ENCODE assay signal across 8 mouse cellular contexts in the genomic region with DNA sequence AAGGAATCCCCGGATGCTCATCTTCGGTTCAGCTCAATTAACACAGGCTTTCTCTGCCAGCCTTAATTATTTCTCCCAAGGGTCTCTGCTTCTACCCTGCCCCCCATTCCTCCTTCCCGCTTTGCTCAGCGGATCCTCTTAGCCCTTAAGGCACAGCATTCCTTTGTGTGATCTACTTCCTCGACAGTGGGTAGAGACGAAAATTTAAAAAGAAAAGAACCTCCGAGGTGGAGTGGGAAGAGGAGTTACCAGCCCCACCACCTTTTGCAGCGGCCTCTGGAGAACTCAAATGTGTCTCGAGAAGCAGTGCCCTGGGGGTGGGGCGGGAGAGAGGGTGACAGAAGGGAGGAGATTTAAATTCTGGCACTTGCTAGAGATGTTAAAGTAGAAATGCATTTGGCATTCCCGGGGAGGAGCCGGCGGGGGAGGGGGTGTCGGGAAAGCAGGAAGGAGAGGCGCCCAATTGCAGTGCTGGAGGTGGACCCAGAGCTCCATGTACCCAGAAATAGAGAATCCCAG. TPM values are rescaled to one million over a fixed set of nuclear protein-coding genes. Genes with fewer than 3 reads are reported as not detected.
A peak's percentile ranks its signal among the peaks of the same experiment; 100 is the strongest.
DNase-seq lines count a peak whose midpoint lies in the region; ATAC-seq and TF ChIP-seq lines count a peak whose summit lies in the region.

No protein-coding gene starts in this region.

- TF ChIP-seq CTCF in E14TG2a.4 (conservative IDR thresholded peaks at IDR 0.05; ENCODE audit: low read length), result no peak
- TF ChIP-seq CTCF in lung, adult 2 months (IDR thresholded peaks at IDR 0.05; ENCODE audit: insufficient read depth, low read length), result no peak
- TF ChIP-seq CTCF in thymus, adult 2 months (IDR thresholded peaks at IDR 0.05; ENCODE audit: borderline replicate concordance, control insufficient read depth, extremely low read depth, insufficient read depth, low read length, poor library complexity), result no peak

- peak overlapping the region; percentile 58 for H3K4me3 ChIP-seq in E14TG2a.4 (replicated peaks; ENCODE audit: low read length)
- peak overlapping the region; percentile 36 for H3K4me3 ChIP-seq in forebrain, embryonic 12.5 days (replicated peaks)
- peak overlapping the region; percentile 57 for H3K4me3 ChIP-seq in lung, adult 2 months (replicated peaks; ENCODE audit: extremely low read depth, low read depth, low read length)
- H3K4me3 ChIP-seq in thymus, adult 2 months (ENCODE audit: control insufficient read depth, insufficient read depth, low read length), result no peak overlapping the region

- peak overlapping the region; percentile 66 for H3K4me2 ChIP-seq in forebrain, embryonic 12.5 days

- H3K27ac ChIP-seq in forebrain, embryonic 12.5 days, result peak overlapping the region; percentile 92
- no peak overlapping the region for H3K27ac ChIP-seq in thymus, adult 2 months (ENCODE audit: control insufficient read depth, insufficient read depth, low read length)

- no peaks in the 10 kb centered on the region for H3K9me3 ChIP-seq in E14TG2a.4 (ENCODE audit: low read length)
- H3K9me3 ChIP-seq in forebrain, embryonic 12.5 days, result no peaks in the 10 kb centered on the region

- H3K4me1 ChIP-seq in E14TG2a.4 (replicated peaks; ENCODE audit: low read depth, low read length), result peaks cover 54% of the 10 kb centered on the region
- peaks cover 38% of the 10 kb centered on the region for H3K4me1 ChIP-seq in forebrain, embryonic 12.5 days
- no peaks in the 10 kb centered on the region for H3K4me1 ChIP-seq in lung, adult 2 months (ENCODE audit: control insufficient read depth, insufficient read depth, low read length)
- peaks cover 18% of the 10 kb centered on the region for H3K4me1 ChIP-seq in thymus, adult 2 months (replicated peaks; ENCODE audit: control insufficient read depth, insufficient read depth, low read length)

- H3K27me3 ChIP-seq in E14TG2a.4 (ENCODE audit: insufficient read depth, low read length), result peaks cover 40% of the 10 kb centered on the region
- peaks cover 11% of the 10 kb centered on the region; the same call in 1 of the 2 replicates for H3K27me3 ChIP-seq in forebrain, embryonic 12.5 days
- no peaks in the 10 kb centered on the region; the same call in 1 of the 2 replicates for H3K27me3 ChIP-seq in thymus, adult 2 months (ENCODE audit: control insufficient read depth, insufficient read depth, low read length)

- H3K9ac ChIP-seq in forebrain, embryonic 12.5 days, result peak overlapping the region; percentile 57

- peak; percentile 67 to 79 for DNase-seq in adrenal gland, postnatal 36 days
- DNase-seq in heart, postnatal 4 days, result peak; percentile 75
- DNase-seq in layer of hippocampus, postnatal 14 days (ENCODE audit: low spot score in 2 of 2), result peak; percentile 38 to 64
- DNase-seq in lung, adult 2 months, result peak; percentile 39
- DNase-seq in right cerebral cortex, adult 18-20 months, result peak; percentile 89
- no peak for DNase-seq in thymus, adult 2 months

- no peak for TF ChIP-seq POLR2A in lung, adult 2 months (IDR thresholded peaks at IDR 0.05; ENCODE audit: borderline replicate concordance, extremely low read depth, low read depth, low read length)
- TF ChIP-seq POLR2A in thymus, adult 2 months (IDR thresholded peaks at IDR 0.05; ENCODE audit: control insufficient read depth, extremely low read depth, insufficient read depth, low read length, poor library complexity), result no peak

- WGBS in forebrain, embryonic 12.5 days, result under 1% methylated on average over 15 of the region's 15 CpGs
- WGBS in lung, adult 2 months, result under 1% methylated on average over 15 of the region's 15 CpGs
- 20% methylated on average over 15 of the region's 15 CpGs for WGBS in thymus, adult 2 months

- no peaks in the 10 kb centered on the region for H3K36me3 ChIP-seq in E14TG2a.4 (ENCODE audit: insufficient read depth, low read length)
- no peaks in the 10 kb centered on the region for H3K36me3 ChIP-seq in forebrain, embryonic 12.5 days (replicated peaks)
- no peaks in the 10 kb centered on the region for H3K36me3 ChIP-seq in thymus, adult 2 months (ENCODE audit: control insufficient read depth, insufficient read depth, low read length)

- ATAC-seq in forebrain, embryonic 12.5 days (ENCODE audit: low FRiP score), result peak; percentile 75

RNA-seq across cellular contexts. Expression of a gene that starts 27.4 kb away (rescaled TPM):
- total RNA-seq in adrenal gland, postnatal 36 days (2021), result 10 to 100 TPM; 31.9 to 36.0 TPM
- polyA plus RNA-seq in forebrain, embryonic 12.5 days (2016; fragmentation: Nextera tagmentation; extraction: Ambion mirVana), result 5.1 and 5.2 TPM in 2 replicates
- total RNA-seq in heart, postnatal 4 days (2021), result 10 to 100 TPM; 22.6 to 23.1 TPM
- total RNA-seq in layer of hippocampus, postnatal 14 days (2021), result 10 to 100 TPM; 24.2 to 25.8 TPM
- polyA plus RNA-seq in lung, adult 2 months (2012; rRNA removed), result 77.7 and 84.9 TPM in 2 replicates
- polyA plus RNA-seq in thymus, adult 2 months (2012; rRNA removed), result 355 and 394 TPM in 2 replicates

RNA-seq across cellular contexts. Expression of a gene that starts 34.5 kb away (rescaled TPM):
- 100 to 1,000 TPM; 200 to 209 TPM for total RNA-seq in adrenal gland, postnatal 36 days (2021)
- polyA plus RNA-seq in forebrain, embryonic 12.5 days (2016; fragmentation: Nextera tagmentation; extraction: Ambion mirVana), result 31.5 and 35.1 TPM in 2 replicates
- total RNA-seq in heart, postnatal 4 days (2021), result 10 to 100 TPM; 55.5 to 55.7 TPM
- total RNA-seq in layer of hippocampus, postnatal 14 days (2021), result 10 to 100 TPM; 41.2 to 41.6 TPM
- polyA plus RNA-seq in lung, adult 2 months (2012; rRNA removed), result 63.6 and 81.0 TPM in 2 replicates
- 63.8 and 70.7 TPM in 2 replicates for polyA plus RNA-seq in thymus, adult 2 months (2012; rRNA removed)
